Mouse (Mus musculus) macrophage (primary cell): Measurements from ENCODE around the gene Fastkd5. TPM values are rescaled to one million over a fixed set of nuclear protein-coding genes. Genes with fewer than 3 reads are reported as not detected.
"Not testable (repeated sequence)": the region's sequence is repeated elsewhere in the genome, so short reads cannot be mapped to it uniquely, and the experiment has no call there.

Experiments
- H3K27ac ChIP-seq: fragments of 350-480 bp; formaldehyde crosslinking; 2 replicates; pipeline ENCODE4 v1.9.0; 2021
- H3K36me3 ChIP-seq: fragments of 350-480 bp; formaldehyde crosslinking; 2 replicates; pipeline ENCODE4 v1.9.0; 2021; ENCODE audit errors: inconsistent target
- H3K4me3 ChIP-seq: fragments of 350-480 bp; formaldehyde crosslinking; 2 replicates; pipeline ENCODE4 v1.9.0; 2021; ENCODE audit errors: inconsistent target
- H3K79me2 ChIP-seq: fragments of 350-480 bp; formaldehyde crosslinking; 2 replicates; pipeline ENCODE4 v1.9.0; 2021; ENCODE audit errors: inconsistent target
- WGBS: methylation state at CpG from one replicate; pipeline ENCODE4 v1.1.7; 2026; ENCODE audit warnings: inconsistent platforms; ENCODE audit not compliant: missing documents; 5-methylcytosine and 5-hydroxymethylcytosine counted together
- polyA plus RNA-seq: library from polyadenylated mRNA; stranded (reverse); fragments of 250-400 nt; gene quantifications from 3 replicates; pipeline ENCODE4 v1.2.4, GENCODE M21; 2018; ENCODE audit warnings: inconsistent platforms
- total RNA-seq, 78 experiments: library from RNA; depleted of rRNA; stranded (reverse); fragments of 250-400 nt; gene quantifications; 1 replicate in 9 of 78; 2 replicates in 24 of 78; 3 replicates in 43 of 78; 4 replicates in 2 of 78; pipeline ENCODE4 v1.2.4; 2018; ENCODE audit warnings: inconsistent platforms in 56 of 78

The Fastkd5 gene
- total RNA-seq (2018; cell fraction: chromatin; rRNA removed) = 10 to 100 TPM in 14 of 26 experiments, 1 to 10 TPM in 12; 4.1 to 18.7 (median 10.5) TPM
- 1 to 10 TPM; 4.3 to 7.8 (median 5.8) TPM for total RNA-seq (2018; cell fraction: cytosol; rRNA removed)
- 10 to 100 TPM in 10 of 26 experiments, 1 to 10 TPM in 16; 4.0 to 19.2 (median 9.1) TPM for total RNA-seq (2018; cell fraction: nucleus; rRNA removed)
- polyA plus RNA-seq = 5.1 to 6.4 TPM (median 6.0 TPM) in 3 replicates

DNA sequence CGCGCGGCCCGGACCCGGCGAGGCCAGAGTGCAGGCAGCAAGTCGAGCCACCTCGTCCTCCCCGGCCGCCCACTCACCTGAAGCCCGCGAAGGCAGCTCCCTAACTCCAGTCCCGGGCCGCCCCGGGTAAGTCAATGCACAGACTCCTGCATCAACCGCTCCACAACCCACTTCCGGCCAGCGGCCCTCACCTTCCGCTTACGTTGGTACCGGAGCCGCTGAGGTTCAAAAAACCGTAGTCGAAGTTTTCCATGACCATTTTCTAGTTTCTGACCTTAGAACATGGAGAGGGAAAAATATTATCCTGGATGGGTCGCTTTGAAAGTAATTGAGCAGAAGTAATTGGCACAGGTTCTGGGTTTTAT, at the start of gene Fastkd5, which contains the start of gene Ubox5:
TSS of gene Fastkd5 (minus strand) at position 189 of the 365 bp plus-strand sequence.
TSS of gene Ubox5 (minus strand) at position 200 of the 365 bp plus-strand sequence.
- Histone ChIP-seq H3K27ac (peak within 1 kb of the TSS; percentile 28), H3K4me3 (peak within 1 kb of the TSS; percentile 97), H3K79me2 (peaks cover 51% of the 10 kb centered on the region), H3K36me3 (peaks cover 19% of the 10 kb centered on the region; the same call in 1 of the 2 replicates)
- WGBS = under 1% methylated on average over 25 of the region's 25 CpGs

DNA sequence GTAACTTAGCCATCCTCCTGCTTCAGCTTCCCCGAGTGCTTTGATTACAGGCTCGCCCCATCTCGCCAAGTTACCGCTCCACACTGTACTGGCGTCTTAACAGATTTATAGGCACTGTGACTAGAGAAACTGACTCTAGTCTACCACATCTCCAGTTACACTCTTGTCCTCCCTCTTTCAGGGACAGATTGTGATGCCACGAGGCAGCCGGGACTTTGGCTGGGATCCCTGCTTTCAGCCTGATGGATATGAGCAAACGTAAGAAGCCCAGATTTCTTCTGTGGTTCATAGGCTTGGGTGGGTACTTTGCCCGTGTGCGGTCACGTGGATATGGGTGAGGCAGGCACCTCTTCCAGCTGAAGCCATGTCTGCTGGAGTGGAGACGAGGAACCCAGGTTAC, 49.3 kb upstream of the Fastkd5 start:
- H3K36me3 ChIP-seq = peaks cover 90% of the 10 kb centered on the region
- H3K27ac ChIP-seq = no peak overlapping the region
- H3K79me2 ChIP-seq = no peaks in the 10 kb centered on the region
- WGBS = 96% methylated on average over 12 of the region's 12 CpGs
- H3K4me3 ChIP-seq = no peak overlapping the region

DNA sequence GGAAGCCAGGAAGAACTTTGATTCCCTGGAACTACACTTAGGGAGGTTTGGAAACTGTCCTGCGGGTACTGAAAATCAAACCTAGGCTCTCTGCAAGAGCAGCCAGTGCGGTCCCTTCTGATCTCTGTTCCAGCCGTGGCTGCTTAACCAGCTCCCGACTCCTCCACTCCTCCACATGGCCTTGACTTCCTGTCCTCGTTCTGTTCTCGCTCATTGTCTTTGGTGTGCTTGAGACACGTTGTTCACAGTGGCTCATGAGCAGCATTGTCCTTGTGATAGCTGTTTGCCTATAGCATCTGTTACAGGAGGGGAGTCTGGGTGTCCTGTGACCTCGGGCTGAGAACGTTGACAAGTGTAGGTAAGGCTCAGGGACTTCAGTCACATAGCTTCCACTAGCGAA, 47.4 kb upstream of the Fastkd5 start:
- no peak overlapping the region for H3K27ac ChIP-seq
- 95% methylated on average over 10 of the region's 10 CpGs for WGBS
- peaks cover 88% of the 10 kb centered on the region for H3K36me3 ChIP-seq
- H3K79me2 ChIP-seq = no peaks in the 10 kb centered on the region
- no peak overlapping the region for H3K4me3 ChIP-seq

- peaks cover 35% of the 10 kb centered on the region for H3K79me2 ChIP-seq
- peaks cover 18% of the 10 kb centered on the region for H3K36me3 ChIP-seq
- WGBS = under 1% methylated on average over 31 of the region's 31 CpGs
- peak within 1 kb of the TSS; percentile 95 for H3K4me3 ChIP-seq
- H3K27ac ChIP-seq = peak within 1 kb of the TSS; percentile 58
Observed at GRCm38 (mm10) chr2:130667559-130667958, 37.7 kb upstream of the Fastkd5 start, which contains the start of gene Itpa. Gene Itpa (plus strand): TSS chr2:130667610.

- WGBS = 0% methylated on average over 40 of the region's 40 CpGs
- H3K27ac ChIP-seq = peak within 1 kb of the TSS; percentile 77
Observed at GRCm38 (mm10) chr2:130664102-130664701, 34.4 kb upstream of the Fastkd5 start, which contains the start of gene Ddrgk1. Gene Ddrgk1 (minus strand): TSS chr2:130664659.

GRCm38 (mm10) chr2:130663342-130663741, 33.5 kb upstream of the Fastkd5 start:
- Histone ChIP-seq H3K79me2 (peaks cover 7% of the 10 kb centered on the region), H3K27ac (peak overlapping the region; percentile 77; the same call in 1 of the 2 replicates), H3K36me3 (peaks cover 37% of the 10 kb centered on the region), H3K4me3 (peak overlapping the region; percentile 36; the same call in 1 of the 2 replicates)
- WGBS = 89% methylated on average over 11 of the region's 11 CpGs

More at GRCm38 (mm10) chr2:130664102-130664701, 34.4 kb upstream of the Fastkd5 start, which contains the start of gene Ddrgk1:
- peaks cover 16% of the 10 kb centered on the region for H3K79me2 ChIP-seq
- H3K36me3 ChIP-seq = peaks cover 28% of the 10 kb centered on the region
- H3K4me3 ChIP-seq = peak within 1 kb of the TSS; percentile 36

- Histone ChIP-seq H3K4me3 (no peak overlapping the region), H3K79me2 (no peaks in the 10 kb centered on the region), H3K36me3 (peaks cover 82% of the 10 kb centered on the region), H3K27ac (no peak overlapping the region)
- 96% methylated on average over 10 of the region's 10 CpGs for WGBS
Observed at GRCm38 (mm10) chr2:130658530-130658929, 28.7 kb upstream of the Fastkd5 start.

DNA sequence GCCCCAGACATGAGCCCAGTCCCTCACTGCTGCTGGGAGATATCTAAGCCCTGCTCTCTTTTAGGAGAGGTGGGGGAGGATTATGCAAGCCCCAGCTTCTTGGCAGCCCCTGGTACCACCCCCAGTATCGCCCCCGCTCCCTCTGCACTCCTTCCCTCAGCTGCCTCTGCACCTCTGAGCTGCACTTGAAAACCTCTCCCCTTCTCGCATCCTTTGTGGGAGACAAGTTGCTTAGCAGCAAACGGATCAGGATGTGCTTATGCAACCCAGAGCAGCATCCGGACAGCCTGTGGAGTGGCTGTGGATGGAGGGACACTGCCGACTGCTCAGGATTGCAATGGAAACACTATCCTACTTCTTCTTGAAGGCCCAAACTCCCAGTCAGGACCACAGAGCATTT, 27.7 kb upstream of the Fastkd5 start:
- Histone ChIP-seq H3K27ac (no peak overlapping the region), H3K4me3 (no peak overlapping the region), H3K79me2 (no peaks in the 10 kb centered on the region), H3K36me3 (peaks cover 87% of the 10 kb centered on the region)
- 83% methylated on average over 6 of the region's 6 CpGs for WGBS

GRCm38 (mm10) chr2:130656536-130656935, 26.7 kb upstream of the Fastkd5 start:
- 99% methylated on average over 9 of the region's 9 CpGs for WGBS
- Histone ChIP-seq H3K36me3 (peaks cover 82% of the 10 kb centered on the region), H3K4me3 (no peak overlapping the region), H3K79me2 (no peaks in the 10 kb centered on the region), H3K27ac (no peak overlapping the region)

GRCm38 (mm10) chr2:130655660-130656339, 26.0 kb upstream of the Fastkd5 start:
- Histone ChIP-seq H3K27ac (no peak overlapping the region), H3K4me3 (no peak overlapping the region), H3K36me3 (peaks cover 78% of the 10 kb centered on the region), H3K79me2 (no peaks in the 10 kb centered on the region)
- 93% methylated on average over 6 of the region's 6 CpGs for WGBS

DNA sequence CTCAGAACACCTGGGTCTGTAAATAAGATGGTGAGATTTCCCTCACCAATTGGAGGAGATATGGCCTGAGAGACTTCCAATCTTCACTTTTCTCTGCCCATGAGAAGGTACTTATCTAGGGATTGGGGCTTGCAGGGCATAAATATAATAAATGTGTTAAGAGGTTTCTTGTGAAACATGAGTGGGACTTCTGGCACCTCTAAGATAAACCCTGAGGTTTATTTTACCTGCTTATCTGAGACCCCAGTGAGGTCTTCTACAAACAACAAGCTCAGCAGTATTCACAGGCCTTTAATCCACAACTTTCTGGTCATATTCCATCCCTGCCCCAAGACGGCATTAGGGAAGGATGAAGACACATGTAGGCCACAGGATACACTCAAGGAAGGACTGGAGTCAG, 23.9 kb upstream of the Fastkd5 start:
- Histone ChIP-seq H3K79me2 (no peaks in the 10 kb centered on the region), H3K36me3 (peaks cover 59% of the 10 kb centered on the region), H3K27ac (no peak overlapping the region), H3K4me3 (no peak overlapping the region)
- WGBS = 90% methylated on average over 1 of the region's 1 CpGs

DNA sequence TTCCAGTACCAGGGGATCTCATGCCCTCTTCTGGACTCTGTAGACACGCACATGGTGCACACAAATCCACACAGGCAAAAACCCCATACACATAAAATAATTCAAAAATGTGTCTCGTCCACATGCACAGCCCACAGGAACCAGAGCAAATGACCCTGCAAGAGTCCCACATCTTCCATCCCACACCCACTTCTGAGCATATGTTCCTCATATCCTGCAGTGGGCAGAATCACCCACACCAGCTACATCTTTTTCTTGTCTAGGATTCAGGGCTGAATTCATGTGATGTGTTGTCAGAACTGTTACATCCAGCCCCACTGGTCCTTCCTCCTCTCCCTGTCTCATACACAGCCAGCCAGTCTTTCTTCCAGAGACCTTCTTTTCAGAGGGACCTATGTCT, 23.5 kb upstream of the Fastkd5 start:
- H3K79me2 ChIP-seq = no peaks in the 10 kb centered on the region
- no peak overlapping the region for H3K27ac ChIP-seq
- WGBS = 92% methylated on average over 2 of the region's 2 CpGs
- peaks cover 55% of the 10 kb centered on the region for H3K36me3 ChIP-seq
- H3K4me3 ChIP-seq = no peak overlapping the region

DNA sequence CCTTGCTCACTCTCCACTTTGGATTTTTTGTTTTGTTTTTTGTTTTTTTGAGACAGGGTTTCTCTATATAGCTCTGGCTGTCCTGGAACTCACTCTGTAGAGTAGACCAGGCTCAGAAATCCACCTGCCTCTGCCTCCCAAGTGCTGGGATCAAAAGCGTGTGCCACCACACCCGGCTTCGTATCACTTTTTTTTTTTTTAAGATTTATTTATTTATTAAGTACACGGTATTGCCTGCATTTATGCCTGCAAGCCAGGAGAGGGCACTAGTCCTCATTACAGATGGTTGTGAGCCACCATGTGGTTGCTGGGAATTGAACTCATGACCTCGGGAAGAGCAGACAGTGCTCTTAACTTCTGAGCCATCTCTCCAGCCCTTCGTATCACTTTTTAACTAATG, 19.2 kb upstream of the Fastkd5 start:
- 97% methylated on average over 4 of the region's 6 CpGs for WGBS
- H3K36me3 ChIP-seq = peaks cover 14% of the 10 kb centered on the region
- H3K27ac ChIP-seq, H3K4me3 ChIP-seq, H3K79me2 ChIP-seq: not testable (repeated sequence)

GRCm38 (mm10) chr2:130645198-130645597, 15.4 kb upstream of the Fastkd5 start:
- Histone ChIP-seq H3K79me2 (no peaks in the 10 kb centered on the region), H3K36me3 (no peaks in the 10 kb centered on the region), H3K4me3 (no peak overlapping the region), H3K27ac (no peak overlapping the region)
- 90% methylated on average over 4 of the region's 4 CpGs for WGBS
